Comparison of ENCODE assay signal across 28 mouse cellular contexts in the genomic region with DNA sequence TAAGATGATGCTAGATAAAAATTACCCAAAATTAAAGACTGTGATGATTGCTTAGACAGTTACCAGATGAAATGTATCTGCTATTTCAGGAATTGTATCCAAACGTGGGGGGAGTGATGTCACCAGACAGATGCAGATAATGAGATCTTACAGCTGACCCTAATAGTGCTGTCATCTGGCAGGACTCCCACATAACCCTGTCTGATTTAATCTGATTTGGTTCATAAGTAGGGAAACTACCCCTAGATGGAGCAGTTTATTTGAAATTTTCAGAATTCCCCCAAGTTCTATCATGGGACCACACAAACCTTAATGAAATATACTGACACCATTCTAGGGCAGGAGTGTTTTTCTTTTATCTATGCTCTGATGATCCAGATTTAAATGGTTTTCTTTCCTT.
A peak's percentile ranks its signal among the peaks of the same experiment; 100 is the strongest.
DNase-seq lines count a peak whose midpoint lies in the region; ATAC-seq and TF ChIP-seq lines count a peak whose summit lies in the region.
"Had no signal": no experiment of that assay in that cellular context is flagged by ENCODE, and none has a peak within 500 bp of the region (broad histone marks: within the 10 kb centered on the region; RNA-seq: fewer than 3 reads in every experiment).

No protein-coding gene starts in this region.

- H3K36me3 ChIP-seq in embryonic facial prominence, embryonic 14.5 days (ENCODE audit: control insufficient read depth, insufficient read depth, low read length): no peaks in the 10 kb centered on the region
- H3K36me3 ChIP-seq in embryonic facial prominence, embryonic 10.5 days (replicated peaks): no peaks in the 10 kb centered on the region
- H3K36me3 ChIP-seq in lung, embryonic 14.5 days (ENCODE audit: insufficient read depth): no peaks in the 10 kb centered on the region
- H3K36me3 ChIP-seq: embryonic facial prominence, embryonic 13.5 days; forebrain, embryonic 10.5 days; G1E; heart, embryonic 10.5 days; heart, embryonic 13.5 days had no signal

- no peak overlapping the region for H3K4me2 ChIP-seq in embryonic facial prominence, embryonic 14.5 days (ENCODE audit: low read depth, low read length)
- H3K4me2 ChIP-seq in lung, embryonic 14.5 days: no peak overlapping the region
- H3K4me2 ChIP-seq: embryonic facial prominence, embryonic 13.5 days; forebrain, embryonic 13.5 days; heart, embryonic 13.5 days; hindbrain, embryonic 14.5 days had no signal

- WGBS in embryonic facial prominence, embryonic 14.5 days: 25% methylated on average over 1 of the region's 1 CpGs
- 52% methylated on average over 1 of the region's 1 CpGs for WGBS in embryonic facial prominence, embryonic 10.5 days
- 9% methylated on average over 1 of the region's 1 CpGs for WGBS in lung, embryonic 14.5 days

- no peak overlapping the region for H3K4me3 ChIP-seq in embryonic facial prominence, embryonic 14.5 days (ENCODE audit: low read depth, low read length)
- H3K4me3 ChIP-seq in embryonic facial prominence, embryonic 10.5 days: no peak overlapping the region
- H3K4me3 ChIP-seq in lung, embryonic 14.5 days (ENCODE audit: low read depth, low read length): no peak overlapping the region
- H3K4me3 ChIP-seq: embryonic facial prominence, embryonic 13.5 days; forebrain, embryonic 10.5 days; forebrain, embryonic 13.5 days; heart, adult 2 months; heart, embryonic 10.5 days; heart, embryonic 13.5 days had no signal

- H3K9ac ChIP-seq in embryonic facial prominence, embryonic 14.5 days (ENCODE audit: low read depth, low read length): no peak overlapping the region
- no peak overlapping the region for H3K9ac ChIP-seq in lung, embryonic 14.5 days
- H3K9ac ChIP-seq: embryonic facial prominence, embryonic 13.5 days; forebrain, embryonic 13.5 days; heart, embryonic 13.5 days; hindbrain, embryonic 14.5 days had no signal

- no peaks in the 10 kb centered on the region for H3K27me3 ChIP-seq in embryonic facial prominence, embryonic 14.5 days (replicated peaks; ENCODE audit: control insufficient read depth, insufficient read depth, low read length)
- no peaks in the 10 kb centered on the region for H3K27me3 ChIP-seq in embryonic facial prominence, embryonic 10.5 days (replicated peaks; ENCODE audit: low read depth, poor library complexity, severe bottlenecking)
- H3K27me3 ChIP-seq in lung, embryonic 14.5 days (ENCODE audit: insufficient read depth, low read length): no peaks in the 10 kb centered on the region
- H3K27me3 ChIP-seq: CH12.LX; embryonic facial prominence, embryonic 13.5 days; forebrain, embryonic 13.5 days; heart, embryonic 13.5 days had no signal

- H3K27ac ChIP-seq in embryonic facial prominence, embryonic 14.5 days (replicated peaks; ENCODE audit: low read depth, low read length): no peak overlapping the region
- H3K27ac ChIP-seq in embryonic facial prominence, embryonic 10.5 days (replicated peaks): no peak overlapping the region
- no peak overlapping the region for H3K27ac ChIP-seq in lung, embryonic 14.5 days (ENCODE audit: low read depth)
- H3K27ac ChIP-seq: embryonic facial prominence, embryonic 13.5 days; forebrain, embryonic 10.5 days; forebrain, embryonic 13.5 days; heart, adult 2 months; heart, embryonic 10.5 days; heart, embryonic 13.5 days; hindbrain, embryonic 14.5 days; hindbrain, postnatal 0 days had no signal

- DNase-seq in embryonic facial prominence, embryonic 14.5 days (ENCODE audit: low spot score): peak; percentile 27
- DNase-seq in embryonic facial prominence, embryonic 10.5 days (ENCODE audit: low spot score): no peak
- DNase-seq in lung, embryonic 14.5 days: peak; percentile 20
- no peak for DNase-seq in lung, postnatal 36 days
- peak; percentile 46 for DNase-seq in Muller cell, postnatal 12 days (ENCODE audit: inconsistent ontology term)
- DNase-seq in retina, postnatal 1 day: peak; percentile 69
- no peak for DNase-seq in right cerebral cortex, postnatal 10 days (ENCODE audit: low spot score in 2 of 2)
- DNase-seq: adrenal gland, adult 2 months; adrenal gland, postnatal 25 days; B cell, adult 2 months; cerebellum, adult 11-12 months; cerebellum, adult 8-10 months; cerebellum, postnatal 14 days; gastrocnemius, postnatal 10 days; gastrocnemius, postnatal 36 days; heart, adult 2 months; heart, postnatal 14 days; heart, postnatal 4 days had no signal

- no peaks in the 10 kb centered on the region for H3K4me1 ChIP-seq in embryonic facial prominence, embryonic 14.5 days (ENCODE audit: control insufficient read depth, insufficient read depth, low read length)
- no peaks in the 10 kb centered on the region for H3K4me1 ChIP-seq in embryonic facial prominence, embryonic 10.5 days
- no peaks in the 10 kb centered on the region for H3K4me1 ChIP-seq in lung, embryonic 14.5 days (ENCODE audit: insufficient read depth)
- H3K4me1 ChIP-seq: embryonic facial prominence, embryonic 13.5 days; forebrain, embryonic 10.5 days; forebrain, embryonic 13.5 days; heart, embryonic 10.5 days; heart, embryonic 13.5 days had no signal

- ATAC-seq in embryonic facial prominence, embryonic 14.5 days (ENCODE audit: low read depth): no peak
- ATAC-seq in lung, embryonic 14.5 days (ENCODE audit: insufficient read depth): no peak
- ATAC-seq: forebrain, embryonic 13.5 days; forebrain, embryonic 16.5 days; hindbrain, postnatal 0 days had no signal

- no peak for TF ChIP-seq CTCF in lung, embryonic 14.5 days (IDR thresholded peaks at IDR 0.05; ENCODE audit: low read depth)

- H3K9me3 ChIP-seq in embryonic facial prominence, embryonic 14.5 days (ENCODE audit: control insufficient read depth, low read length): no peaks in the 10 kb centered on the region
- no peaks in the 10 kb centered on the region for H3K9me3 ChIP-seq in embryonic facial prominence, embryonic 10.5 days
- H3K9me3 ChIP-seq in lung, embryonic 14.5 days (ENCODE audit: low read depth, low read length): no peaks in the 10 kb centered on the region
- H3K9me3 ChIP-seq: embryonic facial prominence, embryonic 13.5 days; forebrain, embryonic 10.5 days; forebrain, embryonic 13.5 days; heart, embryonic 10.5 days; heart, embryonic 13.5 days had no signal

Comparison
In these comparisons a context has a peak if more than half of its experiments do, and no peak if none do; other contexts are left out.
1. DNase-seq: peak in embryonic facial prominence, embryonic 14.5 days (single experiment), lung, embryonic 14.5 days (single experiment), Muller cell, postnatal 12 days (single experiment) and retina, postnatal 1 day (single experiment); none in embryonic facial prominence, embryonic 10.5 days (single experiment), lung, postnatal 36 days (single experiment) and right cerebral cortex, postnatal 10 days (0 of 2).